Mouse (Mus musculus): ENCODE measurements around the gene Rras2. TPM values are rescaled to one million over a fixed set of nuclear protein-coding genes. Genes with fewer than 3 reads are reported as not detected.

Rras2 gene
- polyA plus RNA-seq, 1 experiment, result 1.6 TPM

GRCm38 (mm10) chr7:114068956-114069533 lies 48.5 kb downstream of the Rras2 start:
- no peak for TF ChIP-seq GATA1 (IDR thresholded peaks at IDR 0.05; ENCODE audit: borderline replicate concordance, low read length)
- no peak for TF ChIP-seq FLI1 (IDR thresholded peaks at IDR 0.05; ENCODE audit: low read length)
- H3K27me3 ChIP-seq (replicated peaks), result peaks cover under 1% of the 10 kb centered on the region
- no peaks in the 10 kb centered on the region for H3K36me3 ChIP-seq (replicated peaks; ENCODE audit: low read length)
- no peaks in the 10 kb centered on the region for H3K9me3 ChIP-seq
- peaks cover 41% of the 10 kb centered on the region for H3K4me1 ChIP-seq
- H3K4me3 ChIP-seq (replicated peaks), result no peak overlapping the region

GRCm38 (mm10) chr7:114066529-114067178 lies 50.9 kb downstream of the Rras2 start:
- no peaks in the 10 kb centered on the region for H3K9me3 ChIP-seq
- no peaks in the 10 kb centered on the region for H3K27me3 ChIP-seq (replicated peaks)
- peak overlapping the region; percentile 90 for H3K4me3 ChIP-seq (replicated peaks)
- H3K36me3 ChIP-seq (replicated peaks; ENCODE audit: low read length), result no peaks in the 10 kb centered on the region
- peaks cover 35% of the 10 kb centered on the region for H3K4me1 ChIP-seq
- TF ChIP-seq FLI1 (IDR thresholded peaks at IDR 0.05; ENCODE audit: low read length) (no peak), GATA1 (IDR thresholded peaks at IDR 0.05; ENCODE audit: borderline replicate concordance, low read length) (no peak)

GRCm38 (mm10) chr7:114065407-114066185 lies 52.0 kb downstream of the Rras2 start:
- no peaks in the 10 kb centered on the region for H3K27me3 ChIP-seq (replicated peaks)
- H3K9me3 ChIP-seq, result no peaks in the 10 kb centered on the region
- TF ChIP-seq FLI1 (IDR thresholded peaks at IDR 0.05; ENCODE audit: low read length), result no peak
- TF ChIP-seq GATA1 (IDR thresholded peaks at IDR 0.05; ENCODE audit: borderline replicate concordance, low read length), result no peak
- H3K4me1 ChIP-seq, result peaks cover 35% of the 10 kb centered on the region
- H3K4me3 ChIP-seq (replicated peaks), result no peak overlapping the region
- no peaks in the 10 kb centered on the region for H3K36me3 ChIP-seq (replicated peaks; ENCODE audit: low read length)

- no peaks in the 10 kb centered on the region for H3K36me3 ChIP-seq (replicated peaks; ENCODE audit: low read length)
- H3K4me3 ChIP-seq (replicated peaks), result no peak overlapping the region
- no peaks in the 10 kb centered on the region for H3K9me3 ChIP-seq
- TF ChIP-seq GATA1 (IDR thresholded peaks at IDR 0.05; ENCODE audit: borderline replicate concordance, low read length) (no peak), FLI1 (IDR thresholded peaks at IDR 0.05; ENCODE audit: low read length) (no peak)
- H3K27me3 ChIP-seq (replicated peaks), result no peaks in the 10 kb centered on the region
- peaks cover 25% of the 10 kb centered on the region for H3K4me1 ChIP-seq
Measured at GRCm38 (mm10) chr7:114063966-114064365, 53.6 kb downstream of the Rras2 start.

GRCm38 (mm10) chr7:114063534-114063933 lies 54.0 kb downstream of the Rras2 start:
- Histone ChIP-seq H3K4me1 (peaks cover 20% of the 10 kb centered on the region), H3K9me3 (no peaks in the 10 kb centered on the region), H3K36me3 (replicated peaks; ENCODE audit: low read length) (no peaks in the 10 kb centered on the region), H3K4me3 (replicated peaks) (no peak overlapping the region), H3K27me3 (replicated peaks) (no peaks in the 10 kb centered on the region)
- no peak for TF ChIP-seq GATA1 (IDR thresholded peaks at IDR 0.05; ENCODE audit: borderline replicate concordance, low read length)
- no peak for TF ChIP-seq FLI1 (IDR thresholded peaks at IDR 0.05; ENCODE audit: low read length)

GRCm38 (mm10) chr7:114062451-114062850 lies 55.1 kb downstream of the Rras2 start:
- Histone ChIP-seq H3K9me3 (no peaks in the 10 kb centered on the region), H3K4me3 (replicated peaks) (no peak overlapping the region), H3K36me3 (replicated peaks; ENCODE audit: low read length) (no peaks in the 10 kb centered on the region), H3K27me3 (replicated peaks) (no peaks in the 10 kb centered on the region), H3K4me1 (peaks cover 20% of the 10 kb centered on the region)
- no peak for TF ChIP-seq GATA1 (IDR thresholded peaks at IDR 0.05; ENCODE audit: borderline replicate concordance, low read length)
- TF ChIP-seq FLI1 (IDR thresholded peaks at IDR 0.05; ENCODE audit: low read length), result no peak

- H3K27me3 ChIP-seq (replicated peaks), result no peaks in the 10 kb centered on the region
- H3K36me3 ChIP-seq (replicated peaks; ENCODE audit: low read length), result no peaks in the 10 kb centered on the region
- H3K4me1 ChIP-seq, result peaks cover 8% of the 10 kb centered on the region
- no peak for TF ChIP-seq FLI1 (IDR thresholded peaks at IDR 0.05; ENCODE audit: low read length)
- no peak for TF ChIP-seq GATA1 (IDR thresholded peaks at IDR 0.05; ENCODE audit: borderline replicate concordance, low read length)
- no peak overlapping the region for H3K4me3 ChIP-seq (replicated peaks)
- H3K9me3 ChIP-seq, result no peaks in the 10 kb centered on the region
Measured at GRCm38 (mm10) chr7:114060445-114060844, 57.1 kb downstream of the Rras2 start.

- H3K4me1 ChIP-seq, result peaks cover 6% of the 10 kb centered on the region
- H3K36me3 ChIP-seq (replicated peaks; ENCODE audit: low read length), result no peaks in the 10 kb centered on the region
- TF ChIP-seq FLI1 (IDR thresholded peaks at IDR 0.05; ENCODE audit: low read length), result no peak
- no peak for TF ChIP-seq GATA1 (IDR thresholded peaks at IDR 0.05; ENCODE audit: borderline replicate concordance, low read length)
- no peak overlapping the region for H3K4me3 ChIP-seq (replicated peaks)
- no peaks in the 10 kb centered on the region for H3K9me3 ChIP-seq
- no peaks in the 10 kb centered on the region for H3K27me3 ChIP-seq (replicated peaks)
Measured at GRCm38 (mm10) chr7:114058927-114059441, 58.6 kb downstream of the Rras2 start.

- H3K9me3 ChIP-seq, result no peaks in the 10 kb centered on the region
- H3K36me3 ChIP-seq (replicated peaks; ENCODE audit: low read length), result no peaks in the 10 kb centered on the region
- TF ChIP-seq GATA1 (IDR thresholded peaks at IDR 0.05; ENCODE audit: borderline replicate concordance, low read length) (no peak), FLI1 (IDR thresholded peaks at IDR 0.05; ENCODE audit: low read length) (no peak)
- H3K27me3 ChIP-seq (replicated peaks), result no peaks in the 10 kb centered on the region
- peaks cover 3% of the 10 kb centered on the region; the same call in 1 of the 2 replicates for H3K4me1 ChIP-seq
- no peak overlapping the region for H3K4me3 ChIP-seq (replicated peaks)
Measured at GRCm38 (mm10) chr7:114058166-114058565, 59.4 kb downstream of the Rras2 start.

- Histone ChIP-seq H3K4me1 (peaks cover 32% of the 10 kb centered on the region), H3K36me3 (replicated peaks; ENCODE audit: low read length) (no peaks in the 10 kb centered on the region), H3K27me3 (replicated peaks) (no peaks in the 10 kb centered on the region), H3K9me3 (no peaks in the 10 kb centered on the region), H3K4me3 (replicated peaks) (no peak overlapping the region)
- no peak for TF ChIP-seq GATA1 (IDR thresholded peaks at IDR 0.05; ENCODE audit: borderline replicate concordance, low read length)
- no peak for TF ChIP-seq FLI1 (IDR thresholded peaks at IDR 0.05; ENCODE audit: low read length)
Measured at GRCm38 (mm10) chr7:114053720-114054119, 63.9 kb downstream of the Rras2 start.

Data from megakaryocyte, embryonic 14.5 days (primary cell).